Mouse (Mus musculus) small intestine, adult 2 months (tissue): ENCODE measurements at regions not wholly inside any gene's neighbourhood (a gene's known extent, or its start where the extent isn't known, plus 50 kb on each side); places are given as distances from the start of the nearest gene placed in this dataset.

Experiments used
- H3K27ac ChIP-seq: fragments of 200-500 bp; 2 replicates; pipeline ENCODE4 v1.5.1; 2012; ENCODE audit warnings: low read depth, low read length, control low read depth, inconsistent platforms; ENCODE audit not compliant: insufficient read depth
- H3K27me3 ChIP-seq: fragments of 200-500 bp; 2 replicates; pipeline ENCODE4 v1.6.1; 2012; ENCODE audit warnings: mild to moderate bottlenecking, moderate library complexity, low read length, inconsistent platforms; ENCODE audit not compliant: control insufficient read depth, insufficient read depth
- H3K36me3 ChIP-seq: fragments of 200-500 bp; 2 replicates; pipeline ENCODE4 v1.6.1; 2012; ENCODE audit warnings: mild to moderate bottlenecking, low read length, control low read depth, inconsistent platforms; ENCODE audit not compliant: control insufficient read depth, insufficient read depth
- H3K4me1 ChIP-seq: fragments of 200-500 bp; 2 replicates; pipeline ENCODE4 v1.6.1; 2012; ENCODE audit warnings: low read length, inconsistent platforms, mixed read lengths; ENCODE audit not compliant: control insufficient read depth, insufficient read depth, insufficient read length
- H3K4me3 ChIP-seq: fragments of 200-500 bp; 2 replicates; pipeline ENCODE4 v1.5.1; 2012; ENCODE audit warnings: low read depth, mild to moderate bottlenecking, control low read depth, inconsistent platforms, low read length, moderate library complexity
- CTCF ChIP-seq: fragments of 200-500 bp; IDR thresholded peaks from 2 replicates; pipeline ENCODE4 v1.5.1; 2012; ENCODE audit warnings: low read depth, mild to moderate bottlenecking, control low read depth, inconsistent platforms, low read length, moderate library complexity, mixed read lengths; ENCODE audit not compliant: insufficient replicate concordance, insufficient read length; ENCODE audit errors: extremely low read depth
- POLR2A ChIP-seq: fragments of 200-500 bp; IDR thresholded peaks from 2 replicates; pipeline ENCODE4 v1.6.1; 2012; ENCODE audit warnings: low read depth, mild to moderate bottlenecking, control low read depth, inconsistent platforms, low read length, moderate library complexity
- WGBS: fragments of 180-500 bp; shearing (Covaris S2); methylation state at CpG from one replicate; pipeline ENCODE4 v1.1.7; 2018; 5-methylcytosine and 5-hydroxymethylcytosine counted together

DNA sequence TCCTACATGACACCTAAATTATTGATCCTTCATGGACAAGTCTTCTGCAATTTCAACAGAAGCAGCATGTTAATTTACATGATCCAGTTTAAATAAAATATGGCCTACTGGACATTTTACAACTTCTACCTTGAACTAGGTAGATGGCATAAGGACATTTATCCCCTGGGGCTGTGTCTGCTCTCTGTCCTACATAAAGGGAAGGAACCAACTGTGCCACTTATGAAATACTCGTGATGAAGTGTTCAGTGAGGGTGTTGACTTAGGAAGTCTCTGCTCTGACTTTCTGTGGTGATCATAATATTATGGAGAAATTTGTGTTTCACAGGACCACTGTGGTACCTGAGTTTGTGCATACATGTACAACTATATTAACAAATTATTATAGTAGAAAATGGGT, 60.9 kb upstream of the Mbnl1 start:
- Histone ChIP-seq H3K27me3 (no peaks in the 10 kb centered on the region), H3K4me3 (no peak overlapping the region), H3K36me3 (no peaks in the 10 kb centered on the region), H3K4me1 (peaks cover 2% of the 10 kb centered on the region; the same call in 1 of the 2 replicates), H3K27ac (no peak overlapping the region)
- WGBS, result 78% methylated on average over 1 of the region's 1 CpGs
- no peak for TF ChIP-seq CTCF
- no peak for TF ChIP-seq POLR2A

DNA sequence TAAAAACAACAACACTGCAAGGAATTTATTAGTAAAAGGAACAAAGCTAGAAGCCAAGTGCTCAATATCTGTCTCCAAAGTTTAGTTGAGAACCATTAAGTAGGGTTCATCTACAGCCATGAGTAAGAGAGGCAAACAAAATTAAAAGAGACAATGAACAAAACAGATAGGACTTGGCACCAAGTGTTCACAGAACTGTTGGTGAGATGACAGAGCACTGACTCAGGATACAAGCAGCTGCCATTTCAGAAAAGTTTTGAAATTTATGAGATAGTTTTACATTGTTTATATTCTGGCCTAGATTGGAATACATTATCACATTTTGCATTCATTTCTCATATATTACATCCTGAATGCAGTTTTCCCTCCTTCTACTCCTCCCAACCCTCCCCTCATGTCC, 60.4 kb upstream of the Mbnl1 start:
- Histone ChIP-seq H3K4me1 (peaks cover 2% of the 10 kb centered on the region; the same call in 1 of the 2 replicates), H3K4me3 (no peak overlapping the region), H3K36me3 (no peaks in the 10 kb centered on the region), H3K27ac (no peak overlapping the region), H3K27me3 (no peaks in the 10 kb centered on the region)
- no peak for TF ChIP-seq CTCF
- TF ChIP-seq POLR2A, result no peak

DNA sequence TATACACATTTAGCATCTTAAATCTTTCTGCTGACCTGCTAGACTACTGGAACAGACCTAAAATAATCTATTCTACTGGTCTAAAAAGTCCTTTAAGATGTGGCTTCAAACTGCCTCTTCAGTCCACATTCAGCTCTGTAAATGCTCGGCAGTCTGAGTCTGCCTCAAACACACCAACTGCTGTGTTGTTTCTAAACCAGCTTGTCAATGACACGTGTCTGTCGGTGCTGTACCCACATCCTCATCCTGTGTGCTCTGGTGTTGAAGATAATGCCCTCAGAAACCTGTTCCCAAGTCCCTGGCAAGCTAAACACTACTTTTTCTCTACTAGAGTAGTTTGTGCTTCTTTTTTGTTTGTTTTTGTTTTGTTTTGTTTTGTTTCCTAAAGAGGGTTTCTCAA, 58.9 kb upstream of the Mbnl1 start:
- H3K36me3 ChIP-seq, result no peaks in the 10 kb centered on the region
- H3K27me3 ChIP-seq, result no peaks in the 10 kb centered on the region
- TF ChIP-seq CTCF, result no peak
- no peak overlapping the region for H3K4me3 ChIP-seq
- no peak overlapping the region for H3K27ac ChIP-seq
- peaks cover 2% of the 10 kb centered on the region; the same call in 1 of the 2 replicates for H3K4me1 ChIP-seq
- 82% methylated on average over 3 of the region's 3 CpGs for WGBS

DNA sequence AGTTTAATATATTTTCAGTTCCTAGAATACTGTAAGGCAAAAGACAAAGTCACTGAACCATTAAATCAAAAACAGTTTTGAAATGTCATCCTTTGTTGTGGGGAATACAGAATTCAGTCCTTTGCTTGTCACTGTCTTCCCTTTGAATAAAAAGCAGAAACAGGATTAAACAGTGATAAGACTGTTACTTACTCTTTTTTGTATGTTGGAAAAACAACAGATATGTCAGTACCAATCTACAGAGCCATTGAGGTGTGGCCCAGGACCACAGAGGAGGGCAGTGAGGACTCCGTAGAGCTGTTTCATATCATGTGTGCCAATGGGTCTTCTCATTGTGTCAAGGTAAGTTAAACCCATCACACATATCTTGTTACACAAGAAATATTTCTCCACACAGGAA, 55.6 kb upstream of the Mbnl1 start:
- Histone ChIP-seq H3K27ac (no peak overlapping the region), H3K27me3 (no peaks in the 10 kb centered on the region), H3K4me1 (no peaks in the 10 kb centered on the region), H3K36me3 (no peaks in the 10 kb centered on the region), H3K4me3 (no peak overlapping the region)
- 97% methylated on average over 1 of the region's 1 CpGs for WGBS
- no peak for TF ChIP-seq POLR2A
- TF ChIP-seq CTCF, result no peak

DNA sequence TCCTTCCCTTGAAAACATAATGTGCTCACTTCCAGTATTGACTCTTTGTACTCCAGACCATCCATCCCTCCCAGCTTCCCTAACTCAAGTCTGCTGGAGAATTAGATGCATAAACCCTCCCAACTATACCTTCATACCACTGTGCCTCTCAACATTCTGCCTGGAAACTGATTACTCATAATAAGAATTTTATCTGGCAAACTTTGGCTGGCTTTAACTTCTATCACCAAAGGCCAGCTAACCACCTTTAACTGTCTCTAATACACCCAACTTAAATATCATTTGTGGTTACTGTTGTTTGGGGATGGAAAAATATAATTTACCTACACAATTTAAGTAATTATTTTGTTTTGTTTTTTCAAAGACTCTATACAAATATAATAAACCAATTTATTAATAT, 54.0 kb upstream of the Mbnl1 start:
- no peak overlapping the region for H3K27ac ChIP-seq
- H3K4me3 ChIP-seq, result no peak overlapping the region
- H3K27me3 ChIP-seq, result no peaks in the 10 kb centered on the region
- no peak for TF ChIP-seq POLR2A
- no peak for TF ChIP-seq CTCF
- no peaks in the 10 kb centered on the region for H3K4me1 ChIP-seq
- H3K36me3 ChIP-seq, result no peaks in the 10 kb centered on the region

DNA sequence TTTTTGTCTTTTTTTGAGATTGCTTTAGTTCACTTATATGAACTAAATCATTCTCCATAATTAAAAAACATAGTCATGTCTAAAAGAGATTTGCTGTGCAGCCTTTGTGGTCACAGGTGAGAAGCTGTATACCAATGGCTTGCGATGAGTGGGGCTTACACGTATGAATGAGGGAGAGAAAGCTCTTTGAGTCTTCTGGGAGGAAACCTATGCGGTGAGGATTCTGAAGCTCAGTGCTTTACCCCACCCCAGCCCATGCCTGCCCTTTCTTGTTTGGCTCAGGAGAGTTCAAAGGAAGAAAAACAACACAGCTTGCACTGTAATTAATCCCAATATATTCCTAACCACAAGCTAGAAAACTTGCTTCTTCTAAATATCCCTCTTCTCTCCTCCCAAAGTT, 53.4 kb upstream of the Mbnl1 start:
- no peak overlapping the region for H3K4me3 ChIP-seq
- H3K4me1 ChIP-seq, result no peaks in the 10 kb centered on the region
- WGBS, result 87% methylated on average over 3 of the region's 3 CpGs
- H3K27ac ChIP-seq, result no peak overlapping the region
- no peaks in the 10 kb centered on the region for H3K27me3 ChIP-seq
- TF ChIP-seq CTCF (no peak), POLR2A (no peak)
- H3K36me3 ChIP-seq, result no peaks in the 10 kb centered on the region
